Mouse (Mus musculus) midbrain, postnatal 0 days (tissue): ENCODE results near the gene Gm10382. TPM values are rescaled to one million over a fixed set of nuclear protein-coding genes. Genes with fewer than 3 reads are reported as not detected.
"Not testable (repeated sequence)": the region's sequence is repeated elsewhere in the genome, so short reads cannot be mapped to it uniquely, and the experiment has no call there.

Experiments
- ATAC-seq: fragments of 200-750 bp; cut with Nextera tagmentation; 2 replicates; pipeline ENCODE4 v1.8.0; 2017; ENCODE audit warnings: moderate number of reproducible peaks, mild to moderate bottlenecking, moderate TSS enrichment, moderate library complexity; ENCODE audit not compliant: low FRiP score
- DNase-seq: peaks from one replicate; pipeline ENCODE4 v3.0.0-alpha.2; 2015; ENCODE audit warnings: low spot score
- H3K27ac ChIP-seq: fragments of 300-500 bp; sonication (generic); 2 replicates; pipeline ENCODE4 v1.5.1; 2014; ENCODE audit warnings: low read depth, mild to moderate bottlenecking, low read length, mixed read lengths
- H3K27me3 ChIP-seq: fragments of 300-500 bp; sonication (generic); 2 replicates; pipeline ENCODE4 v1.6.1; 2014; ENCODE audit warnings: low read length, control low read depth, mixed read lengths; ENCODE audit not compliant: insufficient read depth
- H3K36me3 ChIP-seq: fragments of 300-500 bp; sonication (generic); 2 replicates; pipeline ENCODE4 v1.6.1; 2014; ENCODE audit warnings: low read length, control low read depth, mixed read lengths; ENCODE audit not compliant: insufficient read depth
- H3K4me1 ChIP-seq: fragments of 300-500 bp; sonication (generic); 2 replicates; pipeline ENCODE4 v1.6.1; 2014; ENCODE audit warnings: mild to moderate bottlenecking, control low read depth, antibody characterized with exemption, low read length, mixed read lengths; ENCODE audit not compliant: insufficient read depth
- H3K4me2 ChIP-seq: fragments of 300-500 bp; sonication (generic); 2 replicates; pipeline ENCODE4 v1.6.1; 2014; ENCODE audit warnings: low read depth, mild to moderate bottlenecking, low read length, mixed read lengths; ENCODE audit not compliant: poor library complexity, severe bottlenecking
- H3K4me3 ChIP-seq: fragments of 300-500 bp; sonication (generic); 2 replicates; pipeline ENCODE4 v1.5.1; 2014; ENCODE audit warnings: low read depth, mild to moderate bottlenecking, low read length, moderate library complexity
- H3K9ac ChIP-seq: fragments of 300-500 bp; sonication (generic); replicated peaks from 2 replicates; pipeline ENCODE4 v1.6.1; 2014; ENCODE audit warnings: mild to moderate bottlenecking, low read length, moderate library complexity, mixed read lengths; ENCODE audit not compliant: poor library complexity, severe bottlenecking
- H3K9me3 ChIP-seq: fragments of 300-500 bp; sonication (generic); 2 replicates; pipeline ENCODE4 v1.6.1; 2016; ENCODE audit warnings: low read length, control low read depth
- CTCF ChIP-seq: IDR thresholded peaks from 2 replicates; pipeline ENCODE4 v1.5.1; 2016; ENCODE audit warnings: antibody characterized with exemption, mild to moderate bottlenecking
- WGBS: fragments of 180-500 bp; shearing (Covaris S2); extraction: QIAGEN DNeasy Blood & Tissue Kit; methylation state at CpG from one replicate; pipeline ENCODE4 v1.1.7; 2014; 5-methylcytosine and 5-hydroxymethylcytosine counted together
- polyA plus RNA-seq: library from polyadenylated mRNA; unstranded; fragments of >200 nt; fragmentation: Nextera tagmentation; extraction: Ambion mirVana; gene quantifications from 2 replicates; pipeline ENCODE4 v1.2.1, GENCODE M21; 2015
- total RNA-seq: library from RNA; depleted of rRNA; stranded (reverse); fragments of >200 nt; gene quantifications from 2 replicates; pipeline ENCODE4 v1.2.3, GENCODE M21; 2014

Gene Gm10382
- total and polyA plus RNA-seq, 2 experiments from 2014 or later = 0.83 TPM; not detected in 1

GRCm38 (mm10) chr5:125411972-125412530 is 22.9 kb downstream of the Gm10382 start:
- 58% methylated on average over 5 of the region's 5 CpGs for WGBS
- no peak overlapping the region for H3K4me2 ChIP-seq
- peaks cover 36% of the 10 kb centered on the region for H3K36me3 ChIP-seq
- H3K27me3 ChIP-seq = no peaks in the 10 kb centered on the region
- TF ChIP-seq CTCF = peak; percentile 75
- H3K9ac ChIP-seq = no peak overlapping the region
- DNase-seq (peak; percentile 62), ATAC-seq (no peak)
- H3K4me3 ChIP-seq = no peak overlapping the region
- no peaks in the 10 kb centered on the region for H3K9me3 ChIP-seq
- H3K27ac ChIP-seq = no peak overlapping the region
- peaks cover 4% of the 10 kb centered on the region; the same call in 1 of the 2 replicates for H3K4me1 ChIP-seq

- H3K4me2 ChIP-seq, ATAC-seq, H3K4me1 ChIP-seq, H3K9ac ChIP-seq, H3K9me3 ChIP-seq, DNase-seq, H3K4me3 ChIP-seq, H3K27me3 ChIP-seq, H3K27ac ChIP-seq: not testable (repeated sequence)
- peaks cover 41% of the 10 kb centered on the region for H3K36me3 ChIP-seq
- WGBS = 88% methylated on average over 8 of the region's 8 CpGs
Observed at GRCm38 (mm10) chr5:125412536-125412935, 23.4 kb downstream of the Gm10382 start.

- 74% methylated on average over 4 of the region's 4 CpGs for WGBS
- H3K4me2 ChIP-seq = no peak overlapping the region
- DNase-seq (no peak), ATAC-seq (no peak)
- no peak overlapping the region for H3K9ac ChIP-seq
- no peak overlapping the region for H3K4me3 ChIP-seq
- no peak for TF ChIP-seq CTCF
- no peak overlapping the region for H3K27ac ChIP-seq
- no peaks in the 10 kb centered on the region for H3K27me3 ChIP-seq
- no peaks in the 10 kb centered on the region for H3K4me1 ChIP-seq
- H3K9me3 ChIP-seq = no peaks in the 10 kb centered on the region
- peaks cover 54% of the 10 kb centered on the region for H3K36me3 ChIP-seq
Observed at GRCm38 (mm10) chr5:125413763-125414162, 24.6 kb downstream of the Gm10382 start.

GRCm38 (mm10) chr5:125416183-125416582 is 27.1 kb downstream of the Gm10382 start:
- ATAC-seq = no peak
- WGBS = 93% methylated on average over 8 of the region's 8 CpGs
- peaks cover 72% of the 10 kb centered on the region for H3K36me3 ChIP-seq

GRCm38 (mm10) chr5:125418636-125419035 is 29.5 kb downstream of the Gm10382 start:
- no peak for TF ChIP-seq CTCF
- Histone ChIP-seq H3K27ac (no peak overlapping the region), H3K4me1 (no peaks in the 10 kb centered on the region), H3K4me3 (no peak overlapping the region), H3K9ac (no peak overlapping the region), H3K36me3 (peaks cover 90% of the 10 kb centered on the region), H3K27me3 (no peaks in the 10 kb centered on the region), H3K9me3 (no peaks in the 10 kb centered on the region), H3K4me2 (no peak overlapping the region)
- no peak for ATAC-seq
- whole genome bisulfite sequencing = 90% methylated on average over 12 of the region's 12 CpGs
- DNase-seq = no peak

More at GRCm38 (mm10) chr5:125416183-125416582, 27.1 kb downstream of the Gm10382 start:
- Histone ChIP-seq H3K4me1 (no peaks in the 10 kb centered on the region), H3K9me3 (no peaks in the 10 kb centered on the region), H3K27me3 (no peaks in the 10 kb centered on the region), H3K27ac (no peak overlapping the region), H3K4me3 (no peak overlapping the region), H3K9ac (no peak overlapping the region), H3K4me2 (no peak overlapping the region)
- no peak for TF ChIP-seq CTCF
- DNase-seq = no peak

GRCm38 (mm10) chr5:125419124-125419523 is 30.0 kb downstream of the Gm10382 start:
- Histone ChIP-seq H3K4me3 (no peak overlapping the region), H3K4me1 (no peaks in the 10 kb centered on the region), H3K36me3 (peaks cover 89% of the 10 kb centered on the region), H3K27ac (no peak overlapping the region), H3K27me3 (no peaks in the 10 kb centered on the region), H3K4me2 (no peak overlapping the region), H3K9me3 (no peaks in the 10 kb centered on the region), H3K9ac (no peak overlapping the region)
- 87% methylated on average over 11 of the region's 11 CpGs for WGBS
- no peak for TF ChIP-seq CTCF
- ATAC-seq = no peak
- no peak for DNase-seq
